Mouse (Mus musculus) neural tube, embryonic 15.5 days (tissue): Measurements from ENCODE around the gene Cep350. TPM values are rescaled to one million over a fixed set of nuclear protein-coding genes. Genes with fewer than 3 reads are reported as not detected.

Experiments used
- ATAC-seq: fragments of 200-750 bp; cut with Nextera tagmentation; 2 replicates; pipeline ENCODE4 v1.8.0; 2017; ENCODE audit warnings: mild to moderate bottlenecking, moderate TSS enrichment, moderate library complexity; ENCODE audit not compliant: low FRiP score
- H3K27ac ChIP-seq: fragments of 300-500 bp; sonication (generic); replicated peaks from 2 replicates; pipeline ENCODE4 v1.5.1; 2015; ENCODE audit warnings: mild to moderate bottlenecking, inconsistent platforms
- H3K27me3 ChIP-seq: fragments of 300-500 bp; sonication (generic); replicated peaks from 2 replicates; pipeline ENCODE4 v1.6.1; 2015; ENCODE audit warnings: inconsistent platforms
- H3K36me3 ChIP-seq: fragments of 300-500 bp; sonication (generic); 2 replicates; pipeline ENCODE4 v1.6.1; 2015; ENCODE audit warnings: inconsistent platforms
- H3K4me1 ChIP-seq: fragments of 300-500 bp; sonication (generic); 2 replicates; pipeline ENCODE4 v1.6.1; 2015; ENCODE audit warnings: inconsistent platforms
- H3K4me2 ChIP-seq: fragments of 300-500 bp; sonication (generic); 2 replicates; pipeline ENCODE4 v1.6.1; 2015; ENCODE audit warnings: inconsistent platforms, mild to moderate bottlenecking, moderate library complexity
- H3K4me3 ChIP-seq: fragments of 300-500 bp; sonication (generic); replicated peaks from 2 replicates; pipeline ENCODE4 v1.5.1; 2015; ENCODE audit warnings: mild to moderate bottlenecking, inconsistent platforms
- H3K9ac ChIP-seq: fragments of 300-500 bp; sonication (generic); replicated peaks from 2 replicates; pipeline ENCODE4 v1.6.1; 2015; ENCODE audit warnings: mild to moderate bottlenecking, inconsistent platforms
- H3K9me3 ChIP-seq: fragments of 300-500 bp; sonication (generic); replicated peaks from 2 replicates; pipeline ENCODE4 v1.6.1; 2016; ENCODE audit warnings: inconsistent platforms
- WGBS: fragments of 180-500 bp; shearing (Covaris S2); methylation state at CpG from one replicate; pipeline ENCODE4 v1.1.7; 2015; ENCODE audit warnings: mixed read lengths; 5-methylcytosine and 5-hydroxymethylcytosine counted together
- polyA plus RNA-seq: library from polyadenylated mRNA; unstranded; fragments of >200 nt; fragmentation: Nextera tagmentation; extraction: Ambion mirVana; gene quantifications from 2 replicates; pipeline ENCODE4 v1.2.1, GENCODE M21; 2015

Cep350 gene
- polyA plus RNA-seq: 9.1 and 10.1 TPM in 2 replicates

DNA sequence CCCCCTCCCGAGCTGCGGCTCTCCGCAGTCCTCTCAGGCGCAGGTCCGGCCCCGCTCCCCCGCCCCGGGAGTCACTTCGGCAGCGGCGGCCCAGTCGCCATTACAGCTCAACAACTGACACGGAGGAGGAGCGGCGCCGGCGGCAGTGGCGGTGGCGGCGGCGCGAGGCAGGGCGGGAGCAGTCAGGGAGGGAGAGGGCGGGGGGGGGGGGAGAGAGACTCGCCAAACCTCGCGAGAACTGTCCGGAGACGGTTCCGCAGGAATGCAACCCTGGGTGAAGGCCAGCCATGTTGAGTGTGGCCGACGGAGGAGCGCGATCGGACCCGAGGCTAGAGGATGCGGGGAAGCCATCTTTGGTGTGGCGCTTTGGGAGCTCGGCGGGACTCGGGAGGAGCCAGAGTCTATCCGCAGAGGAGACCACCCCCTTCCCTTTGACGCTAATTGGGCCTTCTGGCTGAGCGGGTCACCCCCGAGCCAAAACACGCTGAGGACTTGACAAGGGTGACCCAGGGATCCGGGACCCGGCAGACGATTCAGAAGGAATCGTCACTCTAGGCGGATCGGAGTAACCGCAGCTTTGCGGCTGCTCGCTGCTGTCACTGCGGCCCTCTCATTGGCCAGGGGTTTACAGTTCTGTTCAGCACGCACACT is at the start of gene Cep350:
Gene Cep350 (minus strand): TSS at position 188 of the 651 bp plus-strand sequence.
- Histone ChIP-seq H3K4me3 (peak within 1 kb of the TSS; percentile 98), H3K36me3 (no peaks in the 10 kb centered on the region), H3K9ac (peak within 1 kb of the TSS; percentile 100), H3K4me2 (peak within 1 kb of the TSS; percentile 73), H3K4me1 (peaks cover 36% of the 10 kb centered on the region), H3K27me3 (no peaks in the 10 kb centered on the region), H3K27ac (peak within 1 kb of the TSS; percentile 99), H3K9me3 (no peaks in the 10 kb centered on the region)
- peak; percentile 98 for ATAC-seq
- WGBS: under 1% methylated on average over 45 of the region's 57 CpGs

DNA sequence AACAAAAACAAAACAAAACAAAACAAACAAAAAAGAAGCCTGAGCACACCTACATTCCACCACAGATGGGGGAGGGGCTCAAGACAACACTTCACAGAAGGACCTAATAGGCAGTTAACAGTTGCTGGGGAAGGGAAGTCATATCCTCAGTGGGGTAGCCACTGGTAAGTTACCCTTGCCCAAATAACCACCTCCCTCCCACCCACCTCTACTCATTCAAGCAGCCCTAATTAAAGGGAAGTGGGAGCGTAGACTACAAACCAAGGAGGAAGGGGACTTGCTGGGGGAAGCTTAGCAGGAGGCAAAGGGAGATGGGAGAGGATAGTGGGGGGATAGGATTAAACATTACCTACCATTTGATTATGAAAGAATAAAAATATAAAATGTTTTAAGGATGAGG is 47.3 kb upstream of the Cep350 start:
- Histone ChIP-seq H3K4me2 (no peak overlapping the region), H3K27me3 (no peaks in the 10 kb centered on the region), H3K27ac (no peak overlapping the region), H3K9me3 (no peaks in the 10 kb centered on the region), H3K36me3 (peaks cover 42% of the 10 kb centered on the region), H3K4me3 (no peak overlapping the region), H3K9ac (no peak overlapping the region), H3K4me1 (no peaks in the 10 kb centered on the region)
- ATAC-seq: no peak
- WGBS: 87% methylated on average over 1 of the region's 1 CpGs

DNA sequence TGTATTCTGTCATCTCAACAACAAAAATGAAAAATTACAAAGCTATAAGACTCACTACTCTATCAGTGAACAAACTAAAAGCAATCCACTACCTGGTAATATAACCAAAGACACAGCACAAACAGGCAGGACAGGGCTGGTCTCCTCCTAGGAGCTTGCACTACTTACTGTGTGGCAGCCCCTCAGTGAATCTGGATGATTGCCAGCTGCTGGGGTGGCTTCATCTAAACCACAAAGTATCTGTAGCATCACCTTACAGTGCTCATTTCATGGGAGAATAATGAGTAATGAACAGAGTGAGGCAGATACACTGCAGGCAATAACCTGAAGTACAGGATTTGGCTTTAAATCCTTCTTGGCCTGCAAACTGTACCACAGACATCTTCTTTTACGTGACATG is 46.7 kb upstream of the Cep350 start:
- Histone ChIP-seq H3K27me3 (no peaks in the 10 kb centered on the region), H3K27ac (no peak overlapping the region), H3K9me3 (no peaks in the 10 kb centered on the region), H3K36me3 (peaks cover 47% of the 10 kb centered on the region), H3K4me2 (no peak overlapping the region), H3K4me1 (no peaks in the 10 kb centered on the region), H3K4me3 (no peak overlapping the region), H3K9ac (no peak overlapping the region)
- no peak for ATAC-seq
- 97% methylated on average over 1 of the region's 1 CpGs for WGBS

DNA sequence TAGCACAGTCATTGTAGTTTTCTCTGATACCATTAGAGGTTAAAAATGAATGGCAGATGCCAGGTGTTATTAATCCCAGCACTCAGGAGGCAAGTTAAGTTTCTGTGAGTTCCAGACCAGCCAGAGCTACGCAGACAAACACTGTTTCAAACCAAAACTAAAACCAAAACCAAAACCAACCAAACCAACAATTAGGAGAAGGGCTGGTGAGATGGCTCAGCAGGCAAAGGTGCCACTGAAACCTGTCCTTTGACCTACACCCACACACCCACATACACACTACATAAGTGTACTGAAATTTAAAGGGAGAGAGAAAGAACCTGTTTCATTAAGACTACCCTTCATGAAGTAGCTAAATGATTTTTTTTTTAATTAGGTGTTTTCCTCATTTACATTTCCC is 35.9 kb upstream of the Cep350 start:
- WGBS: 100% methylated on average over 1 of the region's 1 CpGs
- Histone ChIP-seq H3K4me2 (no peak overlapping the region), H3K36me3 (peaks cover 48% of the 10 kb centered on the region), H3K9ac (no peak overlapping the region), H3K9me3 (no peaks in the 10 kb centered on the region), H3K4me1 (no peaks in the 10 kb centered on the region), H3K27ac (no peak overlapping the region), H3K27me3 (no peaks in the 10 kb centered on the region), H3K4me3 (no peak overlapping the region)
- ATAC-seq: no peak

DNA sequence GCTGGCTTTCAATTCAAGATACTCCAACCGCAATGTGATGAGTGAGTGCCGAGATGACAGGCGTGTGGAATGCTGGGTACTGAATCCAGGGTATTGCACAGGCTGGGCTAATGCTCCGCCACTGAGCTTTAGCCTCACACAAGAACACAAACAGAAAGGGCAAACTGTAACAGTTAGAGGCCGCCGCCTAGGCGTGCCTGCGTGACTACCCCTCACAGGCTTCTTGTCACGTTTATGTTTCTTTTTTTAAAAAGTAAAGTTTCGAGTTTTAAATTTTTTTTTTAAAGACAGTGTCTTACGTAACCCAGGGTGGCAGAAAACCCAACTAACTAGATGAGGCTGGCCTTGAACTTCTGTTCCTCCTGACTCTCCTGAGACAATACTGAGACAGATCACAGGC is 32.9 kb upstream of the Cep350 start:
- Histone ChIP-seq H3K9me3 (no peaks in the 10 kb centered on the region), H3K36me3 (peaks cover 32% of the 10 kb centered on the region), H3K9ac (no peak overlapping the region), H3K4me3 (no peak overlapping the region), H3K27me3 (no peaks in the 10 kb centered on the region), H3K27ac (no peak overlapping the region), H3K4me2 (no peak overlapping the region), H3K4me1 (no peaks in the 10 kb centered on the region)
- WGBS: 93% methylated on average over 11 of the region's 11 CpGs
- ATAC-seq: no peak

DNA sequence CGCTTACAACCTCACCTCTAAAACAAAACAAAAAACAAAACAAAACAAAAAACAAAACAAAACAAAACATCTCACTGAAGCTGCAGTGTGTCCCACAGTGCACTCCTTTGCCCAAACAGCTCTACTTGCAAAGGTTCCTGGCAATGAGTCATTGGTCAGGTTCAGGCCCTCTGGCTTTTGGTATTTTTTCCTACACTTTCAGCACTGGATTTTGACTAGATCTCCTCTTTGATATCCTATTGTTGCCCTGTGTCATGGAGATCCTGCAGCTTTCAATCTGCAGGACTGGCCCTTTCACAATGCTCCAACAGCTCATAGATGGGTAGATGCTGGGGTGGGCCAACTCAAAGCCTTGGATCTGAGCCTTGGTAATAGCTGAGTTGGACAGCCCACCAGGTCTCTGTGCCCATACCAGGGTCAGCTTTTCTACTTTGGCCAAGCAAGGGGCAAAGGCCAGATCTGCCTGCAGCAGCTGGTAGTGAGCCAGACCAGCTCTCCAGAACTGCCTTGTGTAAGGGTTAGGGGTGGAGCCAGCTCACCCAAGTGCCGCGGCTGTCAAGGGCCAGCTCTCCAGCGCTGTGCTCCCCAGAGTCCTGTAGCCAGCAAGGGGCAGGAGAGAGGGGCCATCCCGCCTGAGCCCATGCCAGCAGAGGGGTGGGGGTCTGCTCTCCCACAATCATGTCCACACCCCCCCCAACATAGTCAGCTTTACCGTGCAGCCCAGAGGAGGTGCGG is 30.3 kb upstream of the Cep350 start:
- H3K27ac ChIP-seq: no peak overlapping the region
- ATAC-seq: no peak
- WGBS: 93% methylated on average over 7 of the region's 7 CpGs
- H3K27me3 ChIP-seq: no peaks in the 10 kb centered on the region
- H3K4me3 ChIP-seq: no peak overlapping the region
- H3K4me2 ChIP-seq: no peak overlapping the region
- H3K9me3 ChIP-seq: no peaks in the 10 kb centered on the region
- H3K36me3 ChIP-seq: peaks cover 22% of the 10 kb centered on the region
- no peak overlapping the region for H3K9ac ChIP-seq
- H3K4me1 ChIP-seq: no peaks in the 10 kb centered on the region

DNA sequence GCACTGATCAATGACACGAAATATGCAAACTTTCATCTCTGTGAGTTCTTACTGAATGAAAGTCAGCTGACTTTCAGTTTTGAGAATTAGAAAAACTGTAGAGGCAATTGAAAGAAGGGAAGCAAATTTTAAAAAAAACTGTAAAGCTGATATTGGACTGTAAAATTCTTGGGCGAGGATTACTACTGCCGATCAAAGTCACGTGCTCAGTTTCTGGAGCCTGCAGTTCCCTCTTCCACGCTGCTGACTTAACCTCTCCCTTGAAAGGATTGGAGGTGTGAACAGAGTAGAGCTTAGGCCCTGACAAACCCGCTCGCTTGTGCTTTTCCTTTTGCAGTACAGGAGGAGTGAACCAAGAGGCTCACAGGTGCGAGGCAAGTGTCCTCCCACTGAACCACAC is 29.3 kb upstream of the Cep350 start:
- H3K27me3 ChIP-seq: no peaks in the 10 kb centered on the region
- no peaks in the 10 kb centered on the region for H3K9me3 ChIP-seq
- H3K27ac ChIP-seq: no peak overlapping the region
- no peak for ATAC-seq
- peaks cover 15% of the 10 kb centered on the region for H3K36me3 ChIP-seq
- H3K4me1 ChIP-seq: no peaks in the 10 kb centered on the region
- H3K4me2 ChIP-seq: no peak overlapping the region
- no peak overlapping the region for H3K4me3 ChIP-seq
- no peak overlapping the region for H3K9ac ChIP-seq
- 93% methylated on average over 8 of the region's 8 CpGs for WGBS

DNA sequence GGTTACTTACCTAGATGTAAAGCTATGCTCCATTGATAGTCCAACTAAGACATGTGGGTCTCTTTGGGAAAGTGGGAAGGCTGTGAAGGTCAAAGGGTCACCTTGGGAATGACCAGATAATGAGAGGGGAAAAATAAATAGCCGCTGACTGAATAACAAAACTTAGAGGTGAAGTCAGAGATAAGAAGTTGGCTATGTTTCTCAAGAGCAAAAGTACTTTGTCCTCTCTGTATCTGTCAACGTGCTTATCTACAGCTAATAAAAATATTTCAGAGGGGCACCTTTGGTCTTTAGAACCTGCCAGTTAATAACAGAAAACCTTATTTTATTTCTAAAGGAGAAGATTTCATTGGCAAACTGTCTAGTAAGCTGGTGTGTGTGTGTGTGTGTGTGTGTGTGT is 22.6 kb upstream of the Cep350 start:
- Histone ChIP-seq H3K4me3 (no peak overlapping the region), H3K27ac (no peak overlapping the region), H3K36me3 (no peaks in the 10 kb centered on the region), H3K9ac (no peak overlapping the region), H3K27me3 (no peaks in the 10 kb centered on the region), H3K4me2 (no peak overlapping the region), H3K4me1 (no peaks in the 10 kb centered on the region), H3K9me3 (no peaks in the 10 kb centered on the region)
- ATAC-seq: no peak
- WGBS: 75% methylated on average over 2 of the region's 2 CpGs

DNA sequence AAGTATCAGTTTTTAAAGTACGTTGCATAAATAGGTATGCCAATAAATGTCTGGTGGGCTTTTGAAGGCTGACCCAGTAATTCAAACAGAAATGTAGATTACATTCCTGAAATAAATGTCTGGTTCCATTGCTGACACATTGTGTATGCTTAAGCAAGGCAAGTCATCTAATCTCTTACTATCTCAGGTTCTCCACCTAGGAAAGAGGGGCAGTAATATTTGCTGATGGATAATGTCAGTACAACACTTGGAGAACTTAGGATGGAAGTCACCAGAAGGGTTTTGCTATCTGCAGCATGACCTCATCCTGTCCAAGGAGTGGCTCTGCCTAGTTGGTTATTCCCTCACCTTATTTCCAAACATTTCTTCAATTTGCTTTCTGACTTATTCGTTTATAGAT is 21.5 kb upstream of the Cep350 start:
- no peak overlapping the region for H3K27ac ChIP-seq
- whole genome bisulfite sequencing: 85% methylated on average over 2 of the region's 2 CpGs
- no peak overlapping the region for H3K4me3 ChIP-seq
- H3K36me3 ChIP-seq: no peaks in the 10 kb centered on the region
- no peak overlapping the region for H3K4me2 ChIP-seq
- H3K9ac ChIP-seq: no peak overlapping the region
- H3K9me3 ChIP-seq: no peaks in the 10 kb centered on the region
- no peak for ATAC-seq
- H3K4me1 ChIP-seq: no peaks in the 10 kb centered on the region
- no peaks in the 10 kb centered on the region for H3K27me3 ChIP-seq

DNA sequence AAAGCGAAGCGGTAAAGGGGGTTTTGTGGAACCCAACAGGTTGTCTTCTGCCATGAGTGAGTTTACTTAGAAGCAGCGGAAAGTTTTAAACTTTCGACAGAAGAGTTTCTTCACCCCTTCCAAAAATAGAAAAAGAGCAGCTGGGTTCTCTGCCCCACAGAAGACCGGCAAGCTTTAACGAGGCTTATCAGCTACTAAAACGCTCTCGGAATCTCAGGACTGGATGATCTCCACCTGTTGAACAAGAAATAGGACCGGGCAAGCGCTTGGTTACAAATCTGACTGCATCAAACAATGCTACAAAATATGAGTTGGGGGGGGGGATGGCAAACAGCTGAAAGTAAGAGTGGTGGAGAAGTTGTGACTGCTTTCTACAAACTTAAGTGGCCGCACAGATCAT is 17.3 kb upstream of the Cep350 start:
- H3K27ac ChIP-seq: no peak overlapping the region
- 84% methylated on average over 11 of the region's 11 CpGs for WGBS
- no peak for ATAC-seq

DNA sequence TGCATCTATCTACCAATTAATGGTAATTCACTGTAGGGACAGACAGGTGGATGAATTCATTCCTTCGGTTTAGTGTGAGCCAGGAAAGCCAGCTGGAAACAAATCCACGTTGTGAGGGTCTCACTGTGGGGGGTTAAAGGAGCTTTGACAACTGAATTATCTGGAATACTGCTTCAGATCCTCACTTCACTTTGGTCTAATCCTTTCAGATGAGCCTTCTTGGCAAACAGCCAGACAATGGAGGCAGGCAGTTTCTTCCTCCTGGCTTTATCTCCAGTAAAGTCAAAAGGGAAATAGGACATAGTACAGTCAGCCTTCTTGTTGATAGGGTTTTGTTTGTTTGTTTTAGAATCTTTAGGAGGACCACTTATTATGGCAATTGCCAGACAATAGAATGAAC is 16.3 kb upstream of the Cep350 start:
- H3K9me3 ChIP-seq: no peaks in the 10 kb centered on the region
- H3K27ac ChIP-seq: no peak overlapping the region
- H3K4me2 ChIP-seq: no peak overlapping the region
- no peaks in the 10 kb centered on the region for H3K27me3 ChIP-seq
- H3K36me3 ChIP-seq: no peaks in the 10 kb centered on the region
- no peak overlapping the region for H3K9ac ChIP-seq
- no peak for ATAC-seq
- H3K4me3 ChIP-seq: no peak overlapping the region
- no peaks in the 10 kb centered on the region for H3K4me1 ChIP-seq
- 15% methylated on average over 2 of the region's 2 CpGs for WGBS

More for the DNA sequence above, 17.3 kb upstream of the Cep350 start:
- Histone ChIP-seq H3K27me3 (no peaks in the 10 kb centered on the region), H3K36me3 (no peaks in the 10 kb centered on the region), H3K4me2 (no peak overlapping the region), H3K4me1 (no peaks in the 10 kb centered on the region), H3K9me3 (no peaks in the 10 kb centered on the region), H3K9ac (no peak overlapping the region), H3K4me3 (no peak overlapping the region)

DNA sequence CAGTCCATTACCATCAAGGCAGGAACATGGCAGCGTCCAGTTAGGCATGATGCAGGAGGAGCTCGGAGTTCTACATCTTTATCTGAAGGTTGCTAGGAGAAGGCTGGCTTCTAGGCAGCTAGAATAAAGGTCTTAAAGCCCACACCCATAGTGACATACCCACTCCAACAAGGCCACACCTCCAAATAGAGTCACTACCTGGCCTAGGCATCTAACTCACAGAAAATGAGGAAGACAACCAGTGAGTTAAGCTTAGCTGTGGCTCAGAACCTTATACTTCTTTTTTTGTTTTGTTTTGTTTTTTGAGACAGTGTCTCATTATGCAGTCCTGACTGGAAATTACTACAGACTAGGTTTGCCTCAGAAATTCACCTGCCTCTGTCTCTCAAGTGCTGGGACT is 14.6 kb upstream of the Cep350 start:
- ATAC-seq: no peak
- H3K27me3 ChIP-seq: no peaks in the 10 kb centered on the region
- no peaks in the 10 kb centered on the region for H3K9me3 ChIP-seq
- no peak overlapping the region for H3K4me3 ChIP-seq
- H3K4me2 ChIP-seq: no peak overlapping the region
- H3K36me3 ChIP-seq: no peaks in the 10 kb centered on the region
- H3K27ac ChIP-seq: no peak overlapping the region
- no peaks in the 10 kb centered on the region for H3K4me1 ChIP-seq
- WGBS: 78% methylated on average over 2 of the region's 2 CpGs
- H3K9ac ChIP-seq: no peak overlapping the region
